Mouse (Mus musculus) left cerebral cortex, adult 8-10 months (tissue): Measurements from ENCODE around the gene Nrxn1. TPM values are rescaled to one million over a fixed set of nuclear protein-coding genes. Genes with fewer than 3 reads are reported as not detected.

Source experiments
- microRNA-seq, 2 experiments: library from miRNA; unstranded; fragments of <30 nt; microRNA quantifications; one replicate each; pipeline ENCODE4 v1.2.0; 2022
- total RNA-seq, 4 experiments: library from RNA; stranded (reverse); gene quantifications; 2 replicates each; pipeline ENCODE4 v1.2.4; 2022

Gene Nrxn1
- total RNA-seq, 4 experiments from 2014 or later = 513 to 551 (median 531) TPM

Small RNA genes within 50 kb of the gene (microRNA-seq; reads per million reads assigned to microRNA genes)
- gene Gm24510 (0 reads per million in 2 experiments), gene Gm27475 (0 reads per million in 2 experiments), gene Gm47307 (0 to 0.84 reads per million in 2 experiments)
